Mouse (Mus musculus): ENCODE data around the gene Tbc1d1.

Tbc1d1 gene

DNA sequence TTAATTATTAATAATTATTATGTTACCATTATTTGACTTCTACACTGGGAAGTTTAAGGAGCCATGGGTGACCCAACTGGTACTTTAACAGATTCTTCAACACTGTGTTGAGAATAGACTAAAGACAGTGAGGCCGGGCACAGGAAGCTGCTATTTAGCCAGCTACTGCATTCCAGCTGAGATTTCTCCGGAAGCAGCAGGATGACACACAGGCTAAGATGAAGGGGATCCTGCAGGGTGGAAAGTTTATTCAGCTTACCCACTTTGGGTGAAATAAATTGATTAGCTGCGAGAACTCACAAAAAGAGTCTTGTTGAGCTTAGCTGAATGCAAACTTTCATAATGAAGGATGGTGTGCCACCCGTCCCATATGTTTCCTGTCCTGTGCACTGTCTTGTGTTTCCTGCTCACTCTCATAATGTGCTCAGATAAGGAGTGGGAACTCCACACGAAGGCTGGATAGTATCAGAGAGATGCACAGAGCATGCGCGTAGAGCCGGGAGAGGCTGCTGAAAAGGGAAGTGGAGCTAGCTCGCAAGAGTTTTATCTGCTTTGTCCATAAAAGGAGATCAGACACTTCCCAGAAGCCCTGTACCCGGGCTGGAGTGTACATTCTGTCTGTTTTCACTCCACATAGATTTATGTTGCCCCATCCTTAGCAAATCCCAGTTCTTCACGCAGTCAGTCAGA, at the start of gene Tbc1d1:
Gene Tbc1d1, plus strand, starts transcription at position 445 of the 690 bp plus-strand sequence.
- peak; percentile 32 for DNase-seq

DNA sequence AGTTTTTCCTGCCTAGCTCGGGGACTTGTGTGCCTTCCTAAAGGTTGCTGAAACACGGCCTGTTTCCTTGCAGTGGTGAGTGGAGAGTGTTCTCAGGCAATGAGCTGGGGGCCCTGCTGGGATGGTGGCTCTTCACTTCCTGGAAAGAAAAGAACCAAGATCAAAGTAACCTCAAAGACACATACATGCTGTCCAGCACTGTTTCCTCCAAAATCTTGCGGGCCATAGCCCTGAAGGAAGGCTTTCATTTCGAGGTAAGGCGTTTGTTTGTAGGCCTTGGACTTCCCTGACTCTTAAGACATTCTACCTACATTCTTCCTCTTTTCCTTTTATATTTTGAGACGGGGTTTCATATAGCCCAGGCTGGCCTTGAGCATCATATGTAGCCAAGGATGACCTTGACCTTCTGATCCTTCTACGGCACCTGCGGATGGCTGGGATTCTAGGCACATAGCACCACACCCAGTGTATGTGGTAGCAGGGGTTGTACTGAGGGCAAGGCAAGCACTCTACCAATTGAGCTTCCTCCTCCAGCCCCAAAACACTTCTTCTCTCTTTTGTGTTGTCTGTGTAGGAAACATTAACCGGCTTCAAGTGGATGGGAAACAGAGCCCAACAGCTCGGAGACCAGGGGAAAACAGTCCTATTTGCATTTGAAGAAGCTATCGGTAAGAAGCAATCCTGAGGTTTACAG, 48.4 kb upstream of the Tbc1d1 start:
- no peak for DNase-seq

DNA sequence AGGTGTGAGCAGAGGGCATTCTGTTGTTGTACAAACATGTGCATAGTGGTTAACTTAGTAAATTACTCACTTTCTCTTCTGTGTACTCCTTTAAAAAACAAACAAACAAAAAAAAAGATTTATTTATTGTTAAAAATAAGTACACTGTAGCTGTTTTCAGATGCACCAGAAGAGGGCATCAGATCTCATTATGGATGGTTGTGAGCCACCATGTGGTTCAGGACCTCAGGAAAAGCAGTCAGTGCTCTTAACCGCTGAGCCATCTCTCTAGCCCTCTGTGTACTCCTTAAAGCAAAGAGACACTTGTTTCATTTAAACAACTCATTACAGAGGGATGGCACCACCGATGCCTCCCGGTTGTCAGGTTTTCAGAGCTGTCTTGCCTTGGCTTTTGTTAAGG, 46.9 kb upstream of the Tbc1d1 start:
- no peak for DNase-seq

- no peak for DNase-seq
These were observed 43.7 kb upstream of the Tbc1d1 start for GRCm38 (mm10) chr5:64112360-64112759.

DNA sequence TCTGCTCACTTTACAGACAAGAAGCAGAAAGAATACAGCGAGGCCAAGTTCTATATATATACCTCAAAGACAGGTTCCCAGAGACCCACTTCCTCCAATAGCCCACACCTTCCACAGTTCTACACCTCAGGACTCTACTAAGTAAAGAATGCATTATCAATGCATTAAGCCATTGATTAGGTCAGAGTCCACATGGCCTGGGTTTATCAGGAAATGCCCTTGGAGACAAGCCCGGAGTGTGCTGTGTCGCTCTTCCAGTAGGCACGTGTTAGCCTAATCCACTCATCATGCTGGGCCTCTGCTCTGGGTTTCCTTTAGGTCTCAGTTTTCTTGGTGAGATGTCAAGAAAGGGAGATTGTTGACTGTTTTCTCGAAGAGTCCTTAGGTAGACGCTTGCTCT, 41.9 kb upstream of the Tbc1d1 start:
- no peak for DNase-seq

DNA sequence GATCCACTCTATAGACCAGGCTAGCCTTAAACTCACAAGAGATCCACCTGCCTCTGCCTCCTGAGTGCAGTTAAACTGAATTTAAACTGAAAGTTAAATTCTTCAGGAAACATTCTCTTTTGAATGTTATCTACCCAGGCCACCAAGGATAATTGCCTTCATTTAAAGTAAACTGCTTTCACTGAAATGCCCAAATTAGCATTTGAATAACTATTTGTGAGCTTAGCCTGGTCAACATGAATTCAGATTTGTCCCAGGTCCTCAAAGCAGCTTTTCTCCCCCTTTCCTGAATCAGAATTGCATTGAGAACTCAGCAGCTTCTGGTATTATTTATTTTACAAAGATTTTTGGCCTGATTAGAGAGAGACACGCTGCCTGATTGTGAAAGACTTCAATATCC, 38.9 kb upstream of the Tbc1d1 start:
- no peak for DNase-seq

GRCm38 (mm10) chr5:64125783-64126182, 30.3 kb upstream of the Tbc1d1 start:
- DNase-seq: no peak

DNA sequence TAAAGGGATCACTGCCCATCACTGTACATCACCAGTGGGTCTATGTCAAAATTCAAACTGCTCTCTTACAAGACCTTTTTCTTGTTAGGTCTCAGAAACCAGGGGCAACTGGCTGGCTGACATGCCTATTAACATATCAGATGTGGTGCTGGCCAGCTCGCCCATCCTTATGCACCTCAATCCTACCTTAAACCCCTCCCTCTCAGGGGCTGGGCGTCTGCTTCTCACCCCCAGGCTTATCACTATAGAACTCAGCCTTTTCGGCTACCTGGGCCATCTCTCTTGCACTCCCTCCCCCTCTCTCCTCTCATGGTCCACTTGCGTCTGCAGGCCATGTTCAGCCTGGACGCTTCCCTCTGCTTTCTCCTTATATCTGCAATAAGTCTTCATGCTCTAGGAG, 24.6 kb upstream of the Tbc1d1 start:
- DNase-seq: no peak

- DNase-seq: no peak
These were observed 22.2 kb upstream of the Tbc1d1 start for GRCm38 (mm10) chr5:64133901-64134300.

GRCm38 (mm10) chr5:64136325-64136724, 19.8 kb upstream of the Tbc1d1 start:
- DNase-seq: no peak

DNA sequence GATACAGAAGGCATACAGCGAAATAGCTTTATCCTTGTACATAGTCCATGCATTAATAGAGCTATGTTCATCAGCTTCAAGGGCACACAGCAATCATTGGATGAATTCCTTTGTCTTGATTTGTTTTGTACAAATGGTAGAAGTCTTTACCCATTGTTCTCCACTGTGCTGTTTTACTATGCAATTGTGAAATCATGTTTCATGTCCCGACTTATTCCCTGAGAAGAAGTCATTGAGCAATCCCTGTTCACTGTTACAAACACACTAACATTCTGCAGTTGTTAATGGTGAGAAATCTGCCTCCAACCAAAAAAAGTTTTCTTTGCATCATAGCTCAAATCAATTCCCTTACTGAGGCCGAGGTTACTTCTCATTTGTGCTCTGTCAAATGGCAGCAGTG, 15.9 kb upstream of the Tbc1d1 start:
- DNase-seq: no peak

DNA sequence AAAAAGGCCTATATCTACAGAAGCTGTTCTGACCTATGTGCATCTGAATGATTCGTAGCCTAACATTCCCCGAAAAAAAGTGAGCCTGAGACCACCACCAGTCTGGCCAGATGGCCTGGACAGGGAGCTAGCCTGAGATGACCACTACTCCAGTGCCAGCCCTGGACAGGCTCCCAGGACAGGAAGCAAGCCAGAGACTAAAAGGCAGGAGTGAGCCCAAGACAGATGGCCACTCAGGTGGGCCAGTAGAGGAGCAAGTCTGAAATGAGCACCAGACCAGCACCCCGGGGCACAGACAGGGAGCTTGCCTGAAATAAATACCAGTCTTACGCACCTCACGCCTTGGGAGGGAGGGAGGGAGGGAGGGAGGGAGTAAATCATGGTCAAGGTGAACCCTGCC, 11.8 kb upstream of the Tbc1d1 start:
- no peak for DNase-seq

GRCm38 (mm10) chr5:64146384-64147005, 9.6 kb upstream of the Tbc1d1 start:
- DNase-seq: no peak

DNA sequence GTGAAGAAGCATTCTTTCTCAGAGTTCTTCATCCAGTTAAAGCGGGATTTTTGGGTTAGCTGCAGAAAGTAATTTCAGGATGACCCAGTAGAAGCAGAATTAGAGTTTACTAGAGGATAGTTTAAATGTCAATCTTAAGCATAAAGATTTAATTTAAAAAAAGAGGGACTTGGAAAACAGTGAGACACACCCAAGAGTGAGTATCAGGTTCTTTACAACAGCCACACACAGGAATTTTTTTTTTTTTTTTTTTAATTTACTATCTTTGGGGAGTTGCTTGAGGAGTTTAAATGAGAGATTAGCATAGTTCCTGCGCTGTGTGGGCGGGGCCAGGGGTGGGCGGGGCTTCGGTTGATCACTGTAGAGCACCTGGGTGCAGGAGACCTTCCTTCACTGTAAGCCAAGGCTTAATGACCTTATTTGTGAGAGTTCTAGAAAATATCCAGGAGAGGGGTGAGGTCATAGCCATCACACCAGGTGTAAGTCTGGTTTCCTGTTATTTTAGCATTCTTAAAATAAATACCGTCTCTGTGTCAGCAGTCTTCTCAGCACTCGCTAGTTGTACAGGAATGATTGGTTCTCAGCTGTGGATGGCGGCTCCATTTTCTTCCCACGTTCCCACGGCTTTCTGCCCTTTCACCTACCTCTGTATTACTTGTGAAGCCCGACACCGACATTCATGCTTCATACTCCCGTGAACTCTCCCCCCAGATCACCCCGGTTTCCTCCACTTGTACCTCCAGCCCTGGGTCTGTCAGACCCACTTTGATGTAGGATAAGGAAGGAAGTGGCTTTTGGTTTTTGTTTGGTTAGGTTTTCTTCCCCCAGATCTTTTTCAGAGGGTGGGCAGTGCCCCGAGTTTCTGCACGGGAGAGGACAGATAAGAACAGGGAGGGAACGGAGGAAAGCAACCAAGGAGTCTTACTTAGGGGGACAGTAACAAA, 6.6 kb upstream of the Tbc1d1 start:
- DNase-seq: no peak

- no peak for DNase-seq
These were observed 2.8 kb upstream of the Tbc1d1 start for GRCm38 (mm10) chr5:64153319-64153718.

DNA sequence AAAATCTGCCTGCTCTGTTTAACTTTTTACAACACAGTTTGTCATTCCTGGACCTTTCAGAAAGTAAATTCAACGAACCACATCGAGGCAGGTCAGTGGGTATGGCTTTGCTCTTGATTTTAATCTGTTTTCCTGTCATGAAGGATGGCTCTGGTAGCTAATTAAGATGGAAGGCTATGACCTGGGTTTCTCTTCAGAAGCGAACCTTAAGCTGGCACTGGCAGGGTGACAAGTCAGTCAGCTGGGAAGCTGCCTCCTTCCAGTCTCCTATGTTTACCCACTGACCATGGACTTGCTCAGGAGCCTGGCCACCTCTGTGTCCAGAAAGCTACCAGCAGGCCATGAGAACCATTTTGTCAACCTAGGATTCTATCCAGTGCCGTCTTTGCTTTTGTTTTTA, 474 bp downstream of the Tbc1d1 start:
- no peak for DNase-seq

DNA sequence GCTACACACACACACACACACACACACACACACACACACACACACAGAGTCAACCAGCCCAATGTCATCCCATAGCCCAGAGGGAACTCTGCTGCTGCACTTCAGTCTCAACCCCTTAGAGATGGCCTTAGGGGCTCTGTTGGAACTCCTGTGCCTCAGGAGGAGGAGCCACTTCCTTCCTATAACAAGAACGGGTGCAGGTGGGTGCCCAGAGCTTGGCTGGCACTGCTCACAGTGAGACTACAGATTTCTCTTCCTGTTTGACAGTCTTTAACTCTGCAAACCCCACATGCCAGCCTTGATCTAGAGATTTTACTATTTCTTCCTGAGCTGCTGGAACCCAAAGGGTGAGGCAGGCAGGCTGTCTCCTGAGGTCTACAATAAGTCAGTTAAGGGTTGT, 1.8 kb downstream of the Tbc1d1 start:
- no peak for DNase-seq

GRCm38 (mm10) chr5:64158501-64158900, 2.4 kb downstream of the Tbc1d1 start:
- DNase-seq: no peak

- peak; percentile 52 for DNase-seq
These were observed 3.1 kb downstream of the Tbc1d1 start for GRCm38 (mm10) chr5:64159065-64159780.

GRCm38 (mm10) chr5:64159781-64160704, 3.9 kb downstream of the Tbc1d1 start:
- peak; percentile 77 for DNase-seq

GRCm38 (mm10) chr5:64160705-64161391, 4.7 kb downstream of the Tbc1d1 start:
- DNase-seq: no peak
